Mouse (Mus musculus) midbrain, embryonic 11.5 days (tissue): Measurements from ENCODE around the gene Lcp1. TPM values are rescaled to one million over a fixed set of nuclear protein-coding genes. Genes with fewer than 3 reads are reported as not detected.
A peak's percentile ranks its signal among the peaks of the same experiment; 100 is the strongest.

ENCODE experiments used
- ATAC-seq: fragments of 200-750 bp; cut with Nextera tagmentation; 2 replicates; pipeline ENCODE4 v1.8.0; 2017; ENCODE audit warnings: moderate TSS enrichment, moderate library complexity; ENCODE audit not compliant: low FRiP score
- DNase-seq: peaks from one replicate; pipeline ENCODE4 v3.0.0; 2015; ENCODE audit warnings: low spot score; ENCODE audit errors: missing footprints
- H3K27ac ChIP-seq: fragments of 300-500 bp; sonication (generic); 2 replicates; pipeline ENCODE4 v1.5.1; 2014; ENCODE audit warnings: low read depth, low read length
- H3K27me3 ChIP-seq: fragments of 300-500 bp; sonication (generic); 2 replicates; pipeline ENCODE4 v1.6.1; 2014; ENCODE audit warnings: mild to moderate bottlenecking, low read length, moderate library complexity, mixed read lengths; ENCODE audit not compliant: control insufficient read depth, insufficient read depth
- H3K36me3 ChIP-seq: fragments of 300-500 bp; sonication (generic); 2 replicates; pipeline ENCODE4 v1.6.1; 2014; ENCODE audit warnings: mild to moderate bottlenecking, low read length, moderate library complexity, mixed read lengths; ENCODE audit not compliant: control insufficient read depth, insufficient read depth
- H3K4me1 ChIP-seq: fragments of 300-500 bp; sonication (generic); 2 replicates; pipeline ENCODE4 v1.6.1; 2014; ENCODE audit warnings: low read length; ENCODE audit not compliant: control insufficient read depth, insufficient read depth
- H3K4me2 ChIP-seq: fragments of 300-500 bp; sonication (generic); 2 replicates; pipeline ENCODE4 v1.6.1; 2014; ENCODE audit warnings: mild to moderate bottlenecking, moderate library complexity
- H3K4me3 ChIP-seq: fragments of 300-500 bp; sonication (generic); 2 replicates; pipeline ENCODE4 v1.5.1; 2014; ENCODE audit warnings: low read depth, low read length
- H3K9ac ChIP-seq: fragments of 300-500 bp; sonication (generic); 2 replicates; pipeline ENCODE4 v1.6.1; 2014; ENCODE audit warnings: low read length
- H3K9me3 ChIP-seq: fragments of 300-500 bp; sonication (generic); 2 replicates; pipeline ENCODE4 v1.6.1; 2016; ENCODE audit warnings: low read length; ENCODE audit not compliant: control insufficient read depth
- WGBS: fragments of 180-500 bp; shearing (Covaris S2); extraction: QIAGEN DNeasy Blood & Tissue Kit; methylation state at CpG from one replicate; pipeline ENCODE4 v1.1.7; 2014; 5-methylcytosine and 5-hydroxymethylcytosine counted together
- polyA plus RNA-seq: library from polyadenylated mRNA; unstranded; fragments of >200 nt; fragmentation: Nextera tagmentation; extraction: Ambion mirVana; gene quantifications from 2 replicates; pipeline ENCODE4 v1.2.1, GENCODE M21; 2014

Lcp1 gene
- polyA plus RNA-seq, 1 experiment from 2014 or later, result 30.9 TPM

DNA sequence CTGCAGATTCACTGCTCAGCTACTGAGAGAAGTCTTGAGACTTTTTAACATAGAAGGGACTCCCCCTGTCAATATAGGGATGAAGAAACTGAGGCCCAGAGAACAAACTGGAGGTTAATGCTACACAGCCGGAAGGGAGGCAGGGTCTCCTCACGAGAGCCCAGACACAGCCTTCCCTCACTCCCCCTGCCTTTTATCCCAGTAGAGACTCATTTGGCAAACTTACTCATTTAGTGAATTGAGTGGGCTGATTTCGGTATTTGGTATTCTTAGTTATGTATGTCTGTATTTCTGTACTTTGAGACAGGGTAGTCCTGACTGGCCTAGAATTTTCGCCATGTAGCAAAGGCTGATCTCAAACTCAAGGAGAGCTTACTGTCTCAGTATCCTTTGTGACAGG lies 59.8 kb downstream of the Lcp1 start:
- no peak for DNase-seq
- H3K36me3 ChIP-seq, result no peaks in the 10 kb centered on the region
- H3K27me3 ChIP-seq, result no peaks in the 10 kb centered on the region
- H3K4me2 ChIP-seq, result no peak overlapping the region
- no peak overlapping the region for H3K4me3 ChIP-seq
- no peaks in the 10 kb centered on the region for H3K9me3 ChIP-seq
- 93% methylated on average over 4 of the region's 4 CpGs for WGBS
- no peak overlapping the region for H3K27ac ChIP-seq
- H3K4me1 ChIP-seq, result no peaks in the 10 kb centered on the region
- no peak overlapping the region for H3K9ac ChIP-seq
- no peak for ATAC-seq

DNA sequence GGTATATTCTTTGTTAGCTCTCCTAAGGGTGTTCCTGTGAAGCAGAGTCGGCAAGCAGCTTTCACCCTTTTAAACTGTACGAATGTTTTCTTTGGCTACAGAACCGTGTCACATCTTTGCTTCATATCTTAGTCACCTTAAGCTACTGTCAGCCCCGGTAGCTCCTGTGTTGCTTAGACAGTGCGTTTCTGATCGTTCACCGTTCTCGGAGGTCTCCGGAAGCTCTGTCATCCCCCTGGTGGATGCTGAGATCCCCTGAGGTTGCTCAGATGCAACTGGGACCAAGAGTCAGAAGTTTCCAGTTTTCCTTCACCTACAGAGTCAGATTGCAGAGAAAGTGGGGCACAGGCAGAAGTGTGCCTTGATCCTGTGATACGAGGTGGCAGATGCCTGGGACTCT lies 61.5 kb downstream of the Lcp1 start:
- H3K4me1 ChIP-seq, result no peaks in the 10 kb centered on the region
- WGBS, result 86% methylated on average over 10 of the region's 10 CpGs

DNA sequence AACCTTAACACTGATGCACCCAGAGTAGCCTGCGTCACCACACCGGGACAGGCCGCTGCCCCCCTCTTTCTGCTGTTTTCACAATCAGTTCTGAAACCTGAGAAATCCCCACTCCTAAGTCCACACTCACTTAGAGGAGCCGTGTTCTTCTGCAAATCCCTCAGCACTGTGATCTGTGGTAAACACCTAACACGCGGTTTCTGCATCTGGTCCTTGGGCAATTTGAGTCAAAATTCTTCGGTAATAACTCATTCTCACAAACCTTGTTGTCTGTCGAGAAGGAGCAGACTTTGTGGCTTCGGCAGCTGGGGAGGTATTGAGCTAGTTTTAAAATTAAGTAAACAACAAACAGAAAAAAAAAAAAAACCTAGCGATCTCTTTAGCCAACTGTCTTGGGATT lies 62.0 kb downstream of the Lcp1 start:
- no peak for ATAC-seq
- Histone ChIP-seq H3K4me1 (no peaks in the 10 kb centered on the region), H3K27ac (no peak overlapping the region), H3K9me3 (no peaks in the 10 kb centered on the region), H3K9ac (no peak overlapping the region), H3K4me3 (no peak overlapping the region), H3K36me3 (no peaks in the 10 kb centered on the region), H3K4me2 (no peak overlapping the region), H3K27me3 (no peaks in the 10 kb centered on the region)
- WGBS, result 85% methylated on average over 10 of the region's 10 CpGs
- DNase-seq, result no peak

More for the DNA sequence above, 61.5 kb downstream of the Lcp1 start:
- ATAC-seq, result no peak
- Histone ChIP-seq H3K9me3 (no peaks in the 10 kb centered on the region), H3K36me3 (no peaks in the 10 kb centered on the region), H3K4me2 (no peak overlapping the region), H3K9ac (no peak overlapping the region), H3K27ac (no peak overlapping the region), H3K4me3 (no peak overlapping the region), H3K27me3 (no peaks in the 10 kb centered on the region)
- DNase-seq, result no peak

DNA sequence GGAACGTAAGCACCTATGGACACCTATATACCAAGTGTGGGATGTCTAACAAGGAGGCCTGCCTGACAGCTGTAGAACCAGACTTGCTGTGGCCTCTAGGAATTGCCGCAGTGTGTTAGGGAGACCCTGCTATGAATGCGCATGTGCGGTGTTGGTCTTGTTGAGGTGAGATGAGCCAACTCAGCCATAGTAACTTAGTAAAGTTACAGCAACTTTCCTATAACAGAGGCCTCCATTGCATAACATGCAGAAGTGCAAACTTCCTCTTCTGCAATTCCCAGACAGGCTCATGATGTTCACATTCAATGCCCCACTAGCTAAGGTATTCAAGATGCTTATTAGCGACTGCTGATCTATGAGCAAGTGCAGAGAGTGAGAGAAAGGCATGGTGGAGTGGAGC lies 64.6 kb downstream of the Lcp1 start:
- Histone ChIP-seq H3K27ac (no peak overlapping the region), H3K36me3 (no peaks in the 10 kb centered on the region), H3K9me3 (no peaks in the 10 kb centered on the region), H3K4me1 (no peaks in the 10 kb centered on the region), H3K27me3 (no peaks in the 10 kb centered on the region), H3K4me2 (no peak overlapping the region), H3K4me3 (no peak overlapping the region), H3K9ac (no peak overlapping the region)
- WGBS, result 91% methylated on average over 5 of the region's 5 CpGs
- DNase-seq (no peak), ATAC-seq (no peak)

DNA sequence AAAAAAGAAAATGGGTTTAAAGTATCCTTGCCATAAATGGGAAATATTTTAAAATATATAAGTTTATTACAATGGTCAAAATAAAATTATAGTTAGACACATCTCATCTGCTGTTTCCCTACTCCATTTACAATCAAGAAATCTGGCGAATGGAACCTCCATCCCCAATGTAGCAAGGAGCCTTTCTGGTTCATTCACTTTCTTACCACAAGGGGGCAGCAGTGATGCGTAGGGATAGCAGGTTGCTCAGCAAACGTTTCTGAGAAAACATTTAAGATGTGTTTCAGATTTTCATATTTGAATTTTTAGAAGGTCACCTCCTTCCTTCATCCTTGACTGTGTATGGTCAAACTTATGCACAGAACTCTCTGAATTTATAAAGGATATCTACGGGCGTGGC lies 66.1 kb downstream of the Lcp1 start:
- H3K9me3 ChIP-seq, result no peaks in the 10 kb centered on the region
- no peaks in the 10 kb centered on the region for H3K4me1 ChIP-seq
- no peaks in the 10 kb centered on the region for H3K27me3 ChIP-seq
- H3K27ac ChIP-seq, result no peak overlapping the region
- H3K36me3 ChIP-seq, result no peaks in the 10 kb centered on the region
- no peak overlapping the region for H3K4me3 ChIP-seq
- H3K9ac ChIP-seq, result no peak overlapping the region
- H3K4me2 ChIP-seq, result no peak overlapping the region
- 42% methylated on average over 5 of the region's 5 CpGs for WGBS
- peak; percentile 96 for DNase-seq
- ATAC-seq, result no peak

DNA sequence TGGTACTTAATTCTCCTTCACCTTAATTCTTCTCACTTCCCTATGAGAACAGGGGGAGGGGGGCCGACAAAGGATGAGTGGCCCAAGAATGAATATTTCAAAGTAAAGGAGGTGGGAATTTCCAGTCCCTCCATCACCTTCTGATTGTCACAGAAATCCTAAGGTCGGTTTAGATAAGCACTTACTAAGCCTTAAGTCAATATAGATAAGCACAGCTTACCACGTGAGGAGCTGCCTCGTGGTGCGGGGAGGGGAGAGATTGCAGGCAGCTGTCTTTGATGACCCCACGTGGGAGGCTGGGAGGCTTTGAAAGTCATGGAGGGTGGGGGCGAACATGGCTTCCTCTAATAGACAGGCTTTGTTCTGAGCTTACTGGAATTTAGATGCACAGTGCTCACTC lies 66.8 kb downstream of the Lcp1 start:
- H3K9ac ChIP-seq, result no peak overlapping the region
- H3K4me1 ChIP-seq, result no peaks in the 10 kb centered on the region
- WGBS, result 61% methylated on average over 7 of the region's 7 CpGs
- no peaks in the 10 kb centered on the region for H3K27me3 ChIP-seq
- DNase-seq (no peak), ATAC-seq (0 out of 2 replicates have a peak, but pooled peaks have one; percentile 30)
- no peaks in the 10 kb centered on the region for H3K9me3 ChIP-seq
- H3K36me3 ChIP-seq, result no peaks in the 10 kb centered on the region
- no peak overlapping the region for H3K4me2 ChIP-seq
- H3K4me3 ChIP-seq, result no peak overlapping the region
- H3K27ac ChIP-seq, result no peak overlapping the region

DNA sequence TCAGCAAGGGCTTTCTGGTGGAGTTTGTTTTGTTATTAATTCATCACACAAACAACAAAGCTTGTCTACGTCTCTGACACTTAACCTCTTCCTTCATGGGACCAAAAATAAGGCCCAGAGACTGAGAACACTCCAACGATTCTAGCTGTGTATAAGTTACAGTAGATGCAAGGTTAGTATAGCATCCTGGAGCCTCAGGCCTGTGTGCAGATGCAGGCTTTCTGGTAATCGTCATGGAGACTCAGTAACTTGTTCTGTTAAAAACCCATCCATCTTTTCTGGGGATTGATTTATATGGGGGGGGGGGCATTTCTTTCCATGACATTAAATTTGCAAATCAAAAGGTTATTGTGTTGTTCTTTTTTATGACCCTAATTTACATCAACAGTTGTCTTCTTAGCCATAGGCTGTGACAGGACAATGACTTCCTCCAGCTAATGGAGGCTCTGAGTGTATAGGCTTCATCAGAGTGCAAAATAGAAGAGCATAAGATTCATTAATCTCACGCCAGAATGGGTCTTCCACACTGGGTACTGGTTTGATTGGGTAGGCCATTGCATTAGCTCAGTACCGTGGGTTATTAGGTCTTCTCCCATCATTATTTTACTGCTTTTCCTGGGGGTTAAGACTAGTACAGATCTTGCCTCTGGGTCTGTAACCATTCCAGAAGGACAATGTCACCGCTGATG lies 74.6 kb downstream of the Lcp1 start:
- no peaks in the 10 kb centered on the region for H3K4me1 ChIP-seq
- no peaks in the 10 kb centered on the region for H3K27me3 ChIP-seq
- no peak overlapping the region for H3K27ac ChIP-seq
- H3K9ac ChIP-seq, result no peak overlapping the region
- no peak for DNase-seq
- H3K4me2 ChIP-seq, result no peak overlapping the region
- no peaks in the 10 kb centered on the region for H3K36me3 ChIP-seq
- H3K4me3 ChIP-seq, result no peak overlapping the region
- H3K9me3 ChIP-seq, result no peaks in the 10 kb centered on the region
- ATAC-seq, result no peak
- WGBS, result 89% methylated on average over 6 of the region's 6 CpGs

DNA sequence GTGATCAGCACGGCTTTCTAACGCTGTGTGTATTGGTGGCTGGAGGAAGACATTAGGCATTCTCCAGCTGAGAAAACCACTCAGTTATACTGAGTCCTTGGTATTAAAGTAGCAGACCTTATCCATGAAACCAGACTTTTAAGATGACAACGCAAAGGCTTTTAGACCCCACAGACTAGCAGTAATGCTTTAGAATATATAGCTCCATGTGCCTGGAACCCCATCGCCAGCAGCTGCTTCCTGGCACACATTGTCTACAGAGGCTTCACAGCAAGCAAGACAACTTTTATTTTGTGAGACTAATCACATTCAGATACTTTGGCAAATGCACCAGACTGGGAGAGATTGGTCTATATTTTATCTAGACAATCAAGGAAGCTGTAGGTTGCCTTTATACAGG lies 75.4 kb downstream of the Lcp1 start:
- H3K27me3 ChIP-seq, result no peaks in the 10 kb centered on the region
- no peak overlapping the region for H3K9ac ChIP-seq
- H3K36me3 ChIP-seq, result no peaks in the 10 kb centered on the region
- DNase-seq (no peak), ATAC-seq (no peak)
- 86% methylated on average over 4 of the region's 4 CpGs for WGBS
- H3K4me2 ChIP-seq, result no peak overlapping the region
- no peaks in the 10 kb centered on the region for H3K9me3 ChIP-seq
- no peak overlapping the region for H3K4me3 ChIP-seq
- H3K4me1 ChIP-seq, result no peaks in the 10 kb centered on the region
- no peak overlapping the region for H3K27ac ChIP-seq

DNA sequence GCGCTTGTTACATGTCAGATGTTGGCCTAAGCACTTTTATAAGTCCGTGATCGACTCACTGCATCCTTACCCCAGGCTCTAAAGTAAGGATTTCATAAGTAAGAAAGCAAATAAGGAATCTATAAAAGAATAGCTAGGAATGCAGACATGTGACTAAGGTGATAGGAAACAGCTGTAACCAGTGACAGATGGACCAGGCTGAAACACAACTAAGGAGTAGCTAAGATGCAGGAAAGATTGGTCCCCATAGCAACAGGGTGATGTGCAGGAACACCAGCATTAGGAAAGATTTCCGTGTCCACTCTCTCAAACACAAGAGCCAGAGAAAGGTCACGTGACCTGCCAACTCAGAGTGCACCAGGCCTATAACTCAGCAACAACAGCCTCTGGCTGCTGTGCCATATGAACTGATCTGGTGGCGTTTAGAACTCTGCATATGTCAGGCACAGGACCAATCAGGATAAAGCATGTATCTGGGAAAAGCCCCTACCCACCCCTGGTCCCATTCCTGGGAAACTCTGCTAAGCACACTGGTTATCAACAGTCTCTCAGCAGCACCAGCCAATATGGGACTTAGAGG lies 77.8 kb downstream of the Lcp1 start:
- ATAC-seq (no peak), DNase-seq (no peak)
- no peaks in the 10 kb centered on the region for H3K4me1 ChIP-seq
- no peak overlapping the region for H3K4me2 ChIP-seq
- no peaks in the 10 kb centered on the region for H3K36me3 ChIP-seq
- no peak overlapping the region for H3K9ac ChIP-seq
- H3K4me3 ChIP-seq, result no peak overlapping the region
- H3K9me3 ChIP-seq, result no peaks in the 10 kb centered on the region
- H3K27me3 ChIP-seq, result no peaks in the 10 kb centered on the region
- H3K27ac ChIP-seq, result no peak overlapping the region
- 76% methylated on average over 6 of the region's 6 CpGs for WGBS
